Mouse (Mus musculus): ENCODE measurements around the gene Irx6.

Gene Irx6

DNA sequence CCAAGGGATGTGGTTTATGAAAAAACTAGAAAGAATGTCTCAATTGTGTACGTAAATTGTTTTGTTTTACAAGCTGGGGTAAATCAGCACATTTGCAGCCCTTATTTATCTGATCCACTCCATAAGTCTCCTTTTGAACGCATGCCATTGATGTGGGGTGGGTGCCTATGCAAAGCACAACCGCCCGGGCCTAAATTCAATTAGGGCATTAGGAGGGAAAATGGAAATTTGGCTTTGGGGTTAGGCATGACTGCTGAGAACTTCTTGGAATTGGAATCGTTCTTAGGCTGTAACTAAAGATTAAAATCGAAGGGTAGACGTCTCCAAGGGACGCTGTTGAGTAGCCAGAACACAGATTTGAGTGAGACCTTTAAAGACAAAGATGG lies 47.8 kb downstream of the Irx6 start:
- no peak for DNase-seq (ENCODE audit: low spot score)

DNA sequence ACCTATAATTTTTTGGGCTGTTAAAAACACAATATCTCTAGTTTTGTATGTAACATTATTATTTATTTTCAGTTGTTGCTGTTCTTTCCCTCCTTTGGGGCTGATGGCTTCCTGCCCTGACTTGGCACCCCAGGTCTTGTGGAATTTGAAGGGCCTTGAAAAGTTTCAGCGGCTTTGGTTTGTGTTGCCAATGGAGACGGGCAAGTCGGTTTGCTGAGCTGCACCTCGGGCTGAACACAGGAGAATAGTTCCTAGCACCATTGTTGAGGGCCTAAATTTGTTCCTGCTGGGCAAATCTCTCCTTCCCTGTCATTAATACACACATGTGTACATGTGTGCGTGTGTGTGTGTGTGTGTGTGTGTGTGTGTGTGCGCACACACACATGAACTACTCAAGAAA lies 49.2 kb downstream of the Irx6 start:
- DNase-seq (ENCODE audit: low spot score): no peak

DNA sequence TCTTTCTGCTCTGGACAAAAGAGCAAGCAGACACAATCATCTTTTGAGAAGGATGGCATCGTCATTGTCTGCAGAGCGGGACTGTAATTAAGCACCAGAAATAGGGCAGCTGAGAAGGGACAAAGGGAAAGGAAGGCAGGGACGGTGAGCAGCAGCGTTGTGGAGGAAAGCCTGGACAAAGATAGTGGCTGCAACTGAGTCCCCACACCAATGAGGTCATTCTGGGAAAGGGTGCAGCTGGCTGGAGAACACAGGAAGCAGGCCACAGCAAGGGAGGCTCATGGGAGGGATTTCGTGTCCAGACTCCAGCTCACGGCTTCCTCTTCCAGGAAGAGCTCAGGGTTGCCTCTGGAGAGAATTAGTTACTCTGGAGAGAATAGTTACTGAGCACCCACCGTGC lies 49.9 kb downstream of the Irx6 start:
- DNase-seq (ENCODE audit: low spot score): no peak

DNA sequence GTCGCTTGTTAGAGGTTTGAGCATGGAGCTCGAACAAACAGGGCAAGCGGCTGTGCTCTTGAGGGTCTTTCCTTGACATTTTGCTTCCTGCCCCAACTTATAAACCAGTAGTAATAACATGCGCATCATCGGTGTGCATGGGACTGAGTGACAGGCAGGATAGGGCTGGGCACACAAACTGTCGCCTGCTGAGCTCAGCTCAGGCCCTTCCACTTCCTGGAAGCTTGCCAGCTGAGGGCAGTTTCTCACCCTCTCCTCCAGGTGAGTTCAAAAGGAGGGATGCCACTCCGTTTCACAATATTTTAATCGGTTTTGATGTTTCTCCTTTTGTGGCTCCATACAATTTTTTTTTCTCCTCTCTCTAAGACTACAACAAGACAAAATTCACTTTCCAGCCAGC lies 50.3 kb downstream of the Irx6 start:
- no peak for DNase-seq (ENCODE audit: low spot score)

All from urinary bladder, postnatal 14 days (tissue).